Comparison of ENCODE assay signal across 8 mouse cellular contexts in the genomic region with DNA sequence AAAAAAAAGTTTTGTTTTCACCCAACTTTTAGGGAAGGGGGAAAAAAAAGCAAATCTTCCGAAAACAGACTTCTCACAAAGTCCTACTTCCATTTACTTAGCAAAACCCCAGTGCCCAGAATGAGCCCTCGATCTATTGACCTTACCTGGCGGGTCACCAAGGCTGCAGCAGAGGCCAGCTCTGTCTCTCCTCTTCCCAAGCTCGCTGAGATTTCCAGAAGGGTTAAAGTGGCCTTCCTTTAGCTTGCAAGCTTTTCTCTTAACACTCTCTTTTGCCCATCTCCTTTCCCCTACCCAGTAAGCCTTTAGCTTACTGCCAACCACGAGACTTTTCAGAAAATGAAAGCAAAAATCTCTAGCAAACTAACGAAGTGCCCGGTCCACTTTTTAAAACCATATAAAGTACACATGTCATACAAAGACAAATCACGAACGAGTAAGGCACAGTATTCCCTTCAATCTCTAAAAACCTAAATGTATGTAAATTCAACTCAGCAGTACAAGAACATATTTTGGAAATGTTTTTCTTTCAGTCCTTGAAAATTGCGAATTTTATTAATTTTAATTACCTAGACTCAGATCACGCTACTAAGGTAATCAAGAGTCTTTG. TPM values are rescaled to one million over a fixed set of nuclear protein-coding genes. Genes with fewer than 3 reads are reported as not detected.
DNase-seq lines count a peak whose midpoint lies in the region; ATAC-seq and TF ChIP-seq lines count a peak whose summit lies in the region.

No protein-coding gene starts in this region.

- no peak for TF ChIP-seq CTCF in G1E (IDR thresholded peaks at IDR 0.05; ENCODE audit: low read depth, low read length)

- H3K36me3 ChIP-seq in G1E (replicated peaks), result peaks cover 6% of the 10 kb centered on the region
- H3K36me3 ChIP-seq in forebrain, embryonic 13.5 days (ENCODE audit: poor library complexity, severe bottlenecking), result no peaks in the 10 kb centered on the region
- no peaks in the 10 kb centered on the region for H3K36me3 ChIP-seq in midbrain, embryonic 16.5 days (ENCODE audit: control insufficient read depth, insufficient read depth, low read length)

- peak overlapping the region; percentile 98 for H3K4me3 ChIP-seq in G1E (ENCODE audit: low read depth, low read length)
- peak overlapping the region; percentile 82 for H3K4me3 ChIP-seq in forebrain, embryonic 13.5 days
- H3K4me3 ChIP-seq in midbrain, embryonic 16.5 days (ENCODE audit: low read depth, low read length), result peak overlapping the region; percentile 70

- H3K9ac ChIP-seq in forebrain, embryonic 13.5 days, result peak overlapping the region; percentile 93
- peak overlapping the region; percentile 88 for H3K9ac ChIP-seq in midbrain, embryonic 16.5 days (ENCODE audit: low read depth, low read length)

- no peaks in the 10 kb centered on the region for H3K27me3 ChIP-seq in G1E (ENCODE audit: insufficient read depth, low read length)
- H3K27me3 ChIP-seq in forebrain, embryonic 13.5 days, result no peaks in the 10 kb centered on the region
- H3K27me3 ChIP-seq in midbrain, embryonic 16.5 days (ENCODE audit: control insufficient read depth, insufficient read depth, low read depth, low read length), result no peaks in the 10 kb centered on the region

- peak overlapping the region; percentile 95; the same call in 1 of the 2 replicates for H3K27ac ChIP-seq in forebrain, embryonic 13.5 days
- H3K27ac ChIP-seq in midbrain, embryonic 16.5 days (ENCODE audit: low read length), result peak overlapping the region; percentile 96; the same call in 1 of the 2 replicates

- DNase-seq in adrenal gland, adult 2 months, result peak; percentile 51
- no peak for DNase-seq in adrenal gland, postnatal 4 days (ENCODE audit: low spot score in 2 of 2)
- DNase-seq in G1E (ENCODE audit: low spot score), result no peak
- DNase-seq in kidney, postnatal 10 days, result peak; percentile 53
- DNase-seq in gastrocnemius, postnatal 25 days, result no peak
- no peak for DNase-seq in c-Kit-positive CD71-positive TER-119-positive erythroid progenitor cells, embryonic 14.5 days (ENCODE audit: low spot score)

- H3K9me3 ChIP-seq in G1E (replicated peaks), result no peaks in the 10 kb centered on the region
- H3K9me3 ChIP-seq in forebrain, embryonic 13.5 days (replicated peaks), result no peaks in the 10 kb centered on the region
- H3K9me3 ChIP-seq in midbrain, embryonic 16.5 days (replicated peaks; ENCODE audit: control insufficient read depth, low read length, poor library complexity, severe bottlenecking), result no peaks in the 10 kb centered on the region

- ATAC-seq in G1E (ENCODE audit: extremely low read depth, insufficient number of reproducible peaks, low FRiP score, poor library complexity, severe bottlenecking), result no peak
- ATAC-seq in forebrain, embryonic 13.5 days, result no peak
- ATAC-seq in midbrain, embryonic 16.5 days, result no peak

- WGBS in forebrain, embryonic 13.5 days, result 8% methylated on average over 11 of the region's 11 CpGs
- 6% methylated on average over 11 of the region's 11 CpGs for WGBS in midbrain, embryonic 16.5 days

- peaks cover 38% of the 10 kb centered on the region for H3K4me1 ChIP-seq in G1E (ENCODE audit: insufficient read depth, low read depth, low read length)
- peaks cover 24% of the 10 kb centered on the region for H3K4me1 ChIP-seq in forebrain, embryonic 13.5 days
- H3K4me1 ChIP-seq in midbrain, embryonic 16.5 days (ENCODE audit: control insufficient read depth, insufficient read depth, low read length), result peaks cover 24% of the 10 kb centered on the region

- H3K4me2 ChIP-seq in forebrain, embryonic 13.5 days, result peak overlapping the region; percentile 84
- peak overlapping the region; percentile 59 for H3K4me2 ChIP-seq in midbrain, embryonic 16.5 days (ENCODE audit: low read length)

RNA-seq across cellular contexts. Expression of a gene that starts 1.3 kb away (rescaled TPM):
- total RNA-seq in adrenal gland, adult 2 months (2021), result 10 to 100 TPM in 1 of 2 experiments, 1 to 10 TPM in 1; 8.9 to 12.0 TPM
- 13.1 and 21.3 TPM in 2 replicates for polyA plus RNA-seq in adrenal gland, adult 2 months (2012; rRNA removed)
- total RNA-seq in adrenal gland, postnatal 4 days (2021), result 10 to 100 TPM; 20.2 to 21.3 TPM
- total RNA-seq in G1E (2014; fragmentation: Nextera tagmentation) (9.7 and 10.9 TPM in 2 replicates), G1E (2017) (8.7 and 9.8 TPM in 2 replicates)
- 2.3 and 2.6 TPM in 2 replicates for polyA plus RNA-seq in G1E (2012)
- polyA plus RNA-seq in forebrain, embryonic 13.5 days (2015; fragmentation: Nextera tagmentation; extraction: Ambion mirVana), result 41.4 and 49.4 TPM in 2 replicates
- polyA plus RNA-seq in midbrain, embryonic 16.5 days (2015; fragmentation: Nextera tagmentation; extraction: Ambion mirVana), result 44.5 and 48.7 TPM in 2 replicates
- 1 to 10 TPM; 2.8 to 3.4 TPM for total RNA-seq in gastrocnemius, postnatal 25 days (2021)

RNA-seq across cellular contexts. Expression of a gene that starts 7.5 kb away (rescaled TPM):
- 10 to 100 TPM; 13.0 to 16.3 TPM for total RNA-seq in adrenal gland, adult 2 months (2021)
- 2.9 and 3.1 TPM in 2 replicates for polyA plus RNA-seq in adrenal gland, adult 2 months (2012; rRNA removed)
- total RNA-seq in adrenal gland, postnatal 4 days (2021), result 10 to 100 TPM; 19.9 to 20.1 TPM
- 21.4 and 23.2 TPM in 2 replicates for total RNA-seq in G1E (2014; fragmentation: Nextera tagmentation)
- total RNA-seq in G1E (2017), result 31.7 and 44.5 TPM in 2 replicates
- 3.5 and 9.2 TPM in 2 replicates for polyA plus RNA-seq in G1E (2012)
- polyA plus RNA-seq in forebrain, embryonic 13.5 days (2015; fragmentation: Nextera tagmentation; extraction: Ambion mirVana), result 37.2 and 40.5 TPM in 2 replicates
- 31.7 and 33.2 TPM in 2 replicates for polyA plus RNA-seq in midbrain, embryonic 16.5 days (2015; fragmentation: Nextera tagmentation; extraction: Ambion mirVana)
- total RNA-seq in gastrocnemius, postnatal 25 days (2021), result 1 to 10 TPM; 4.0 to 4.6 TPM

RNA-seq across cellular contexts. Expression of a gene that starts 29.7 kb away (rescaled TPM):
- total RNA-seq in adrenal gland, adult 2 months (2021), result 100 to 1,000 TPM; 139 to 220 TPM
- polyA plus RNA-seq in adrenal gland, adult 2 months (2012; rRNA removed), result 280 and 300 TPM in 2 replicates
- total RNA-seq in adrenal gland, postnatal 4 days (2021), result 100 to 1,000 TPM; 153 to 162 TPM
- total RNA-seq in G1E (2014; fragmentation: Nextera tagmentation) (25.2 and 32.4 TPM in 2 replicates), G1E (2017) (30.5 and 33.2 TPM in 2 replicates)
- 74.2 and 119 TPM in 2 replicates for polyA plus RNA-seq in G1E (2012)
- 22.5 and 25.6 TPM in 2 replicates for polyA plus RNA-seq in forebrain, embryonic 13.5 days (2015; fragmentation: Nextera tagmentation; extraction: Ambion mirVana)
- 23.9 and 27.2 TPM in 2 replicates for polyA plus RNA-seq in midbrain, embryonic 16.5 days (2015; fragmentation: Nextera tagmentation; extraction: Ambion mirVana)
- total RNA-seq in gastrocnemius, postnatal 25 days (2021), result 10 to 100 TPM; 22.5 to 25.6 TPM

Comparison
In these comparisons a context has a peak if more than half of its experiments do, and no peak if none do; other contexts are left out.
1. DNase-seq: peak in adrenal gland, adult 2 months (single experiment) and kidney, postnatal 10 days (single experiment); none in adrenal gland, postnatal 4 days (0 of 2), G1E (single experiment), gastrocnemius, postnatal 25 days (single experiment) and c-Kit-positive CD71-positive TER-119-positive erythroid progenitor cells, embryonic 14.5 days (single experiment).
2. RNA of a gene that starts 29.7 kb away (total RNA-seq): 139 to 220 TPM in adrenal gland, adult 2 months and 153 to 162 TPM in adrenal gland, postnatal 4 days; 25.2 to 33.2 TPM in G1E and 22.5 to 25.6 TPM in gastrocnemius, postnatal 25 days; every median in the first group is over 4 times any median in the second.
3. Peak in every context shown above with its lines, with median percentiles within 50 percentile points of each other: H3K4me3 ChIP-seq.